Mouse (Mus musculus): Measurements from ENCODE around the gene Uhmk1. TPM values are rescaled to one million over a fixed set of nuclear protein-coding genes. Genes with fewer than 3 reads are reported as not detected.
A peak's percentile ranks its signal among the peaks of the same experiment; 100 is the strongest.

Uhmk1 gene
- total RNA-seq, 4 experiments from 2014 or later = 129 to 147 (median 140) TPM

- DNase-seq (ENCODE audit: low spot score in 2 of 2) = no peak
These were observed 39.3 kb downstream of the Uhmk1 start for GRCm38 (mm10) chr1:170175848-170176247.

- DNase-seq (ENCODE audit: low spot score in 2 of 2) = peak; percentile 91 to 99
These were observed 40.3 kb downstream of the Uhmk1 start, which contains the start of gene Uap1 for GRCm38 (mm10) chr1:170174814-170175332. Gene Uap1, minus strand, starts transcription at chr1:170174957.

GRCm38 (mm10) chr1:170173991-170174813 is 41.0 kb downstream of the Uhmk1 start:
- DNase-seq (ENCODE audit: low spot score in 2 of 2) = peak; percentile 17 to 27

DNA sequence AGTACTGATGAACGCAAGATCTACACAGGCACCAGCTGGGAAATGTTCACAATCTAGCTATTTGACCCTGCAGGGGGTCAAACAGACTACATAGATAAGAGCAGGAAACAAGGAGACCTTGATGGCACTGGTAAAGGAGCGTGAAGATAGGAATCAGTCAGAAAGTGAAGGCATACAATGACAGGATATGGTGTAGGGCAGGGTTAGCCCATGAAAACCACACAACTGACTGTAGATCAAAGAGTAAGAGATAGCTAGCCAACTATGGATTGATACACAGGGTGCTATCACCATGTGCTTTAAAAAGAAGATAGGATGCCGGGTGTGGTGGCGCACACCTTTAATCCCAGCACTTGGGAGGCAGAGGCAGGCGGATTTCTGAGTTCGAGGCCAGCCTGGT is 47.4 kb downstream of the Uhmk1 start:
- DNase-seq (ENCODE audit: low spot score in 2 of 2) = no peak

GRCm38 (mm10) chr1:170164913-170165312 is 50.3 kb downstream of the Uhmk1 start:
- DNase-seq (ENCODE audit: low spot score in 2 of 2) = no peak

- no peak for DNase-seq (ENCODE audit: low spot score in 2 of 2)
These were observed 51.1 kb downstream of the Uhmk1 start for GRCm38 (mm10) chr1:170164053-170164614.

DNA sequence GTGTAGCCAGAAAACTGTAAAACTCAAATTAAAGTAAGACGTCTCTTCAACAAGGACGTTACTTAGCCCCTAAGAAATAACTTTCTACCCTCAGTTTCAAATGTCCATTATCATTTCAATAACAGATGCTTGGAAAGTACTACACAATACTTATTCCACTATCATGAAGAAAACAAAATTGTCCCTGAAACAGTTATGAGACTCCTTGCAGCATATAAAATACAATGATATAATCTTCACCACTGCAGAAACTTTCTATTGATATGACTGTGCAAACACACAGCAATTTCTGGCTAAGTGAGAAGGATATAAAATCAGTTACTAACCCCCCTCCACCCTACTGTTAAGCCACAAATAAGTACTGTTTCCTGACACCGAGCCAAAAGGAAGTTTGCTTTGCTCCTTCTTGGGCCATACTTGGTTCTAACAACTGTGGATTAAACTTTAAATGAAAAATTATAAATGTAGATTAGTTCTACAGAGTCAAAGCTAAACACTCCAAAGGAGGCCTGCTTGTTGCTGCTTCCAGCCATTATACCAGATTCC is 51.7 kb downstream of the Uhmk1 start:
- DNase-seq (ENCODE audit: low spot score in 2 of 2) = no peak

DNA sequence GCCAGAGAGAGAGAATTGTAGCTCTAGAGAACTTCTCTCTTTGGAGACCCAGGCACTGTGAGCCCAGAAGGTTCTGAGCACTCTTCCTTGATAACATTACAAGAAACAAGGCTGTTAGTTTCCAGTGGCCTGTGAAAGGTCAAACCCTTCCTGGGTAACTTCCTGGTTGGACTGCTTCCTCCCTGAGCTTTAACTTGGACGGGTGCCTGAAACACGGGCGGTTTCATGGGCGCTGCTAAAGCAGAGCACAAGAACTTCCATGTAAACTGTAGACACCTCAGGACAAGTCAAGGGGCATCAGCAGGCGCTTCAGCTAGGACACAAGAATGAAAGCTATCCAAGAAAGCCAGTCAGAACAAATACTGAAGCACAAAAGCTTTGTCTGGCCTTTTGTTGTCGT is 53.3 kb downstream of the Uhmk1 start:
- DNase-seq (ENCODE audit: low spot score in 2 of 2) = no peak

DNA sequence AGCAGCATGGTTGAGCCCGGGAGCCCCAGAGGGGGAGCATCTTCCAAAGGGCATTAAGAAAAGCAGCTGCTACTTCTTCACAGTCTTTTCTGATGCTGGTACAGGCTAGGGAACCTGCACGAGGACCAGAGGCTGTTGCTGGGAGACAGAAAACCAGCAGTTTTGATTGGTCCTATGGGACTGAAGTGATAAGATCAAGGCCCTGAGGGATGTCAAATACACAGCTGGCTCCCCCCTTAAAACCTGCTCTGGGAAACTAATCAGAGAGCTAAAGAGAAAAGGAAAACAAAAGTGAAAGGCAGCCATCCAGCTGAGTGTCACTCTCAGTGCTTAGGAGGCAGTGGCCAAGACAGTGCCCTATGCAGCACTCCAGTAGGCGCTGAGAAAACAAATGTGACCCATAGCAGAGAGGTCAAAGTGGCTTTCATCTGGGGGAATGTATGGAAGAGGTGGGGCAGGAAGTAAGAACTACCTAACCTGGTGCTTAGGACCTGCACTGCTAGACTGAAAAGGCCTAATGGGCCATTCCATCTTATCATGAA is 54.7 kb downstream of the Uhmk1 start:
- no peak for DNase-seq (ENCODE audit: low spot score in 2 of 2)

GRCm38 (mm10) chr1:170159707-170160106 is 55.5 kb downstream of the Uhmk1 start:
- DNase-seq (ENCODE audit: low spot score in 2 of 2) = no peak

- DNase-seq (ENCODE audit: low spot score in 2 of 2) = no peak
These were observed 59.4 kb downstream of the Uhmk1 start for GRCm38 (mm10) chr1:170155761-170156160.

- DNase-seq (ENCODE audit: low spot score in 2 of 2) = no peak
These were observed 59.9 kb downstream of the Uhmk1 start for GRCm38 (mm10) chr1:170155298-170155697.

DNA sequence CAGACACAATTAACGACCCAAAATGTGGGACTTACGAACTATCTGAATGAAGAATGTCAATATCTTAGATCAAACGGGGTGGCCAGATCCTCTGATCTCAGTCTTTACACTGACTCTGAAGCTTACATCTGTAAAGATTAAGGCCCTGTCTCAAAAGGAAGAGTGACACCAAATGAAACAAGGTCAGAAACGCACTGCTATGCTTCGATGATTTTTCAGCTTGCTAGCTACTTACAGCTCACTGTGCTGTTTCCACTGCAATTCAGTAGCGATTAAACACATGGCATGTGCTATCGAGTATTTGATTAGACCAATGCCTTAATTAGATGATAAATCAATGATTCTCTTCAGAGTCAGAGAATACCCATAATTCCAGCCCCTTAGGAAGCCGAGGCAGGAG is 61.2 kb downstream of the Uhmk1 start:
- DNase-seq (ENCODE audit: low spot score in 2 of 2) = no peak

DNA sequence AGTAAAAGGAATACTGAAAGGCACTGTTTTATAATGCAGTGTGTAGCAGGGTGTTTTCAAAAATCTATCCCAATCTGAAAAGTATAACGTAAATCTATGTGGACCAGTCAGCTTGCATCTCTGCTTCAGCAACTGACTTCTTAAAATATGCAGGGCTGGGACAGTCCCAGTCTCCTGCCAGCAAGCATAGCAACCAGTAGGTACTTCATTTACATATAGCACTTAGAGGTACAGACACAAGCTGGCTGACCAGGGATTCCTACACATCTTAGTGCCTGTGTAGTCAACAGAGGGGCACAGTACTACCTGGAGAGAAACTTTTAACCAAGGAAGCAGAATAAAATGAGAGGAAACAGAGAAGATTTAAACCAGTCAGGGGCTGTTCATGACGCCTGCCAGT is 62.6 kb downstream of the Uhmk1 start:
- no peak for DNase-seq (ENCODE audit: low spot score in 2 of 2)

DNA sequence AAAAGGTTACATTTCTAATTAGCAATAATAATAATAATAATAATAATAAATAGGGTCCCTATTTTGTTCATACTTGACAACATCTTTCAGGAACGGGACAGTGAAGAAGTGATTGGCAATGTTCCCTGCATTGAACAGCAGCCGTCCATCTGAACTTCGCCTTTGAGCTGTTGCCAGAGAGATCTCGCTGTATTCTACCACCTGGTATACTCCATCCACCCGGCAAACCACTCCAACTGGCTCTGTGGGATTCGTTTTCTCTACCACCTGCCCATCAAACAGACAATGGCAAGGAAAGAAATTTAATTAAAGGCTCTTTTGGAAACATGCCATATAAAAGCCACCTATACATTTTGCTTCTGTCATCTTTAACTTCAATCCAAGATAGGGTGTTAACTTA is 64.3 kb downstream of the Uhmk1 start:
- DNase-seq (ENCODE audit: low spot score in 2 of 2) = no peak

DNA sequence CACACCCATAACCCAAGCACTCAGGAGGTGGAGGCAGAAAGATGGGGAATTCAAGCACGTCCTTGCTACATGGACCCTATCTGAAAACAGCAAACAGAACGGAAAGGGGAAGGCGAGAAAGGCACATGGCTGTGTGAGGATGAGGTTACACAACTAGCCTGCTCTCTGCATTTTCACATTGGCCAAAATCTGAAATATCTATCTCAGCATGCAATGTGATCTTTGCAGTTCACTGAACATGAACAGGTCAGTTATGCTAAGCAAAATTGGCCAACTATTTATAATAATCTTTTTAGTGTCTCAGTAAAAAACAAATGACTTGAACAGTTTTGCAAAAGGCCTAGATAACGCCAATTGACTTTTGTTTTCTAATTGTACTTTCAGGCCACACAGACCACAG is 65.4 kb downstream of the Uhmk1 start:
- DNase-seq (ENCODE audit: low spot score in 2 of 2) = no peak

- no peak for DNase-seq (ENCODE audit: low spot score in 2 of 2)
These were observed 66.7 kb downstream of the Uhmk1 start for GRCm38 (mm10) chr1:170148536-170148935.

DNA sequence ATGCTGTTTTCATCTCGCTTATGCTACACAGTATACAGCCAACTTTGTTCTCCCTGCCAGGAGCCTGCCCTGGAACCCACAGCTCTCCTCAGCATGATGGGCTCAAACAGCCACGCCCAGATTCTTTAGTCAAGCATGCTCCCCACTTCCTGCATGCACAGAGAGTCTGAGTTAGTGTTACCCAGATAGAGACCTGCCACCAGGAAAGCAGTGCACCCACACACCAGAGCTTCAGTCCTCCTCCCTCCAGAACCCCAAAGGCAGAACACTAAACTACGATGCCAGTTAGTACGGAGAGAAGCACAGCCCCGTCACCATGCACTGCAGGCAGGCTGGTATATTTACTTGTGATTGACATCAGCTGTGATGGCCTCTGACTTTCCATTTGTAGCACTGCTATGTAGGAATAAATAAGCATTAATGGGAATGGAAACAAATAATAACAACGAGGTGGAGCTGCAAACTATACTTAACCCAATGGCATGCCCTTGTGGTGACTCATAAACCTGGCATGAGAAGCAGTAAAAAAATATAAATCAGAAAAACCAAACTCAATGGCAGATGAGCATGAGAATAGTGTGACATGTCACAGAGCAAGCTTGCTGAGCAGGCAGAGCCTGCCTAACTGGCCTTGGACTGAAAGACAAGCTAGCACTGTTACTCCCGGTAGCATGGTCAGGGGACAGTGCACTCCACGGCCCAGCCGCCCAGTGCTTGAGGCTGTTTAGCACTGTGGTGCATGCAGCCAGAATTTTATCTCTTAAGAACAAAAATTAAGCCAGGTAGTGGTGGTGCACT is 67.3 kb downstream of the Uhmk1 start:
- no peak for DNase-seq (ENCODE audit: low spot score in 2 of 2)

DNA sequence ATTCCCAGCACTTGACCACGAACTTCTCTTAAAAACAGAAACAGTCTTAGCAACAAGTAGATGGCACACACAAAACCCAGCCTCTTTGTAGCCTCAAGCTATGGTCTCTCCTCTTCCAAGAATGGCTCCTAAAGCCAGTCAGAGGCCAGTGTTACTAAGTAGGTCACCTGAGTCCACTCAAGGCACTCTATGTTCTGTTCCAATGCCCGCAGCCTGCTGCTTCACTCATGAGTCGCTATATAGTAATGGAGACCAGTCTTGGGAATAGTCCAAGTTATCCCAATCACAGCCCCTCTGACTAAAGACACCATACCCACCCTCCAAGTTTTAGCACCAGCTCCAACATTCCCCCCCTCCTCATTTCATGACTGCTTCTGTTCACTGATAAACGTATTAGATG is 69.6 kb downstream of the Uhmk1 start:
- no peak for DNase-seq (ENCODE audit: low spot score in 2 of 2)
